Mouse (Mus musculus): ENCODE measurements around the gene Pdcl. TPM values are rescaled to one million over a fixed set of nuclear protein-coding genes. Genes with fewer than 3 reads are reported as not detected.
A peak's percentile ranks its signal among the peaks of the same experiment; 100 is the strongest.

Gene Pdcl
- total and polyA plus RNA-seq, 3 experiments = 48.4 to 115 (median 103) TPM

DNA sequence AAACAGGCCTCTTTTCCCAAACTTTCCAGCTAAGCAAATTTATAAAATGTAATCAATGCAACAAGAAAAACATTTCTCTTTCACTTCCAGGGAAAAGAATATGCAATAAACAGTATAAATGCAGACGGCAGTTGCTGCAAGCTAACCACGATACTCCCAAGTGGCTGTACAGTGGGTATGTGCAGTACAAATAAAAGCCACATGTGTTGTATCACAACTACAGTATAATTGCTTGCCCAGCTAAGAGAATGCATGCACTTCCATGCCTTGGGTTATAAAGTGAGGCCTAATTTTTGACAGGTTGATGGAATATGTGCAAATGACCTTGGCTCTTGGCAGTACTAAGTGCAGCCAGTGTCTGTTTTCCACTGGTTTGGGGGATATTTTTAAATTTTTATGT, 11.5 kb upstream of the Pdcl start:
- Histone ChIP-seq H3K9me3 (replicated peaks; ENCODE audit: low read length) (no peaks in the 10 kb centered on the region), H3K27me3 (replicated peaks) (no peaks in the 10 kb centered on the region), H3K9ac (ENCODE audit: insufficient read depth, low read depth) (no peak overlapping the region), H3K4me3 (replicated peaks in 1 of 3; ENCODE audit: low read depth in 2 of 3, low read length in 2 of 3, poor library complexity in 1 of 3) (no peak overlapping the region), H3K27ac (ENCODE audit: insufficient read depth, low read depth) (no peak overlapping the region), H3K4me2 (ENCODE audit: insufficient read depth, low read depth, poor library complexity, severe bottlenecking) (no peak overlapping the region), H3K4me1 (ENCODE audit: control insufficient read depth in 1 of 2, insufficient read depth in 2 of 2) (peaks cover 0 to 5% of the 10 kb centered on the region in 2 experiments; a peak in 1 of 4 replicates), H3K36me3 (replicated peaks in 1 of 2; ENCODE audit: control insufficient read depth in 1 of 2, insufficient read depth in 1 of 2, low read length in 1 of 2) (peaks cover 2 to 19% of the 10 kb centered on the region in 2 experiments), H3K79me2 (replicated peaks; ENCODE audit: control insufficient read depth, extremely low read depth, insufficient read depth, poor library complexity, severe bottlenecking) (no peaks in the 10 kb centered on the region)
- dilution Hi-C loops (cut with MboI; ENCODE audit: extremely low pct_ligation_motif_present, extremely low pct_unique_long_range_greater_than_20kb, low sequenced_read_pairs) = no loop called here
- TF ChIP-seq CTCF (conservative IDR thresholded peaks at IDR 0.05 in 1 of 2, IDR thresholded peaks at IDR 0.05 in 1 of 2; ENCODE audit: low read depth in 2 of 2, low read length in 2 of 2) = no peak
- TF ChIP-seq MAFK (IDR thresholded peaks at IDR 0.05; ENCODE audit: insufficient replicate concordance, low read length) = no peak
- no peak for TF ChIP-seq ZNF384 (IDR thresholded peaks at IDR 0.05; ENCODE audit: low read depth, low read length)
- no peak for TF ChIP-seq IRF4 (IDR thresholded peaks at IDR 0.05; ENCODE audit: low read depth, low read length)
- TF ChIP-seq NELFE (IDR thresholded peaks at IDR 0.05; ENCODE audit: low read depth, low read length) = no peak
- no peak for TF ChIP-seq NRF1 (IDR thresholded peaks at IDR 0.05; ENCODE audit: low read depth, low read length)
- TF ChIP-seq POLR2AphosphoS2 (IDR thresholded peaks at IDR 0.05; ENCODE audit: low read depth, low read length) = no peak
- TF ChIP-seq ETS1 (conservative IDR thresholded peaks at IDR 0.05; ENCODE audit: low read depth, low read length) = no peak
- no peak for TF ChIP-seq UBTF (IDR thresholded peaks at IDR 0.05; ENCODE audit: low read depth, low read length)
- TF ChIP-seq KAT2A (IDR thresholded peaks at IDR 0.05; ENCODE audit: insufficient replicate concordance, low read length) = no peak
- TF ChIP-seq PAX5 (IDR thresholded peaks at IDR 0.05; ENCODE audit: low read length) = no peak
- DNase-seq (ENCODE audit: extremely low read depth) = no peak
- in situ Hi-C loops (cut with MboI; ENCODE audit: low pct_ligation_motif_present, low pct_unique_long_range_greater_than_20kb, low sequenced_read_pairs) = loop anchor here (10.0 kb wide), 1 partner anchor 404 kb away; the partner anchor contains the start of gene Crb2

DNA sequence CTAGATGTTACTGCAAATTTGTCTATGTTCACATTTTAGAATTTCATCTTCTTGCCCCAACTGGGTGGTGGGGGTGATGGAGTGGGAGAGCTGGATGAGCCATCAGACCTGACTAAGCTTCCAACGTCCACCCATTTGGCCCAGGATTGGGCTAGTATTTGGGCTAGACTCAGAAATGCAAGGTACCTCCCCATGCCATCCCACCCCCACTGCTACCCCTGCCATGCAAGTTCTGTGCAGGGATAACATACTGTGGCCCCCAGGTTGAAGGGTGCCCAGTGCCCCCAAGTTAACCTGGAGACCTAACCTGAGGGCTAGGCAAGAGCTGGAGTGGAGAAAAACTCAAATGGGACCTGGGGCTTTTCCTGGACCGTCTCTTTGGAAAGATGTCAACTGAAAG, 776 bp upstream of the Pdcl start:
- peak overlapping the region in 2 of 3 experiments; percentile 69 to 76 for H3K4me3 ChIP-seq (replicated peaks in 1 of 3; ENCODE audit: low read depth in 2 of 3, low read length in 2 of 3, poor library complexity in 1 of 3)

More for the DNA sequence above, 776 bp upstream of the Pdcl start:
- dilution Hi-C loops (cut with MboI; ENCODE audit: extremely low pct_ligation_motif_present, extremely low pct_unique_long_range_greater_than_20kb, low sequenced_read_pairs) (no loop called here), in situ Hi-C loops (cut with MboI; ENCODE audit: low pct_ligation_motif_present, low pct_unique_long_range_greater_than_20kb, low sequenced_read_pairs) (no loop called here)
- H3K36me3 ChIP-seq (replicated peaks in 1 of 2; ENCODE audit: control insufficient read depth in 1 of 2, insufficient read depth in 1 of 2, low read length in 1 of 2) = peaks cover 18 to 26% of the 10 kb centered on the region in 2 experiments
- peak; percentile 9; the same call in 1 of the 2 replicates for TF ChIP-seq POLR2A (IDR thresholded peaks at IDR 0.05; ENCODE audit: low read depth, low read length)
- TF ChIP-seq JUND (conservative IDR thresholded peaks at IDR 0.05; ENCODE audit: low read depth, low read length) = no peak
- TF ChIP-seq NELFE (IDR thresholded peaks at IDR 0.05; ENCODE audit: low read depth, low read length) = no peak
- TF ChIP-seq BHLHE40 (IDR thresholded peaks at IDR 0.05; ENCODE audit: low read depth, low read length) = no peak
- TF ChIP-seq ZNF384 (IDR thresholded peaks at IDR 0.05; ENCODE audit: low read depth, low read length) = no peak
- no peak for TF ChIP-seq MAFK (IDR thresholded peaks at IDR 0.05; ENCODE audit: insufficient replicate concordance, low read length)
- 0 out of 2 replicates have a peak, but pooled peaks have one; percentile 14 for TF ChIP-seq MAZ (IDR thresholded peaks at IDR 0.05; ENCODE audit: low read depth, low read length)
- no peak for TF ChIP-seq PAX5 (IDR thresholded peaks at IDR 0.05; ENCODE audit: low read length)
- TF ChIP-seq RCOR1 (conservative IDR thresholded peaks at IDR 0.05; ENCODE audit: low read depth, low read length) = no peak
- 0 out of 2 replicates have a peak, but pooled peaks have one; percentile 1 for TF ChIP-seq CHD1 (IDR thresholded peaks at IDR 0.05; ENCODE audit: low read depth, low read length)
- TF ChIP-seq E2F4 (IDR thresholded peaks at IDR 0.05; ENCODE audit: insufficient replicate concordance, low read depth, low read length) = no peak
- no peak for TF ChIP-seq CTCF (conservative IDR thresholded peaks at IDR 0.05 in 1 of 2, IDR thresholded peaks at IDR 0.05 in 1 of 2; ENCODE audit: low read depth in 2 of 2, low read length in 2 of 2)
- DNase-seq (ENCODE audit: extremely low read depth) = peak; percentile 27
- peaks cover 17% of the 10 kb centered on the region for H3K79me2 ChIP-seq (replicated peaks; ENCODE audit: control insufficient read depth, extremely low read depth, insufficient read depth, poor library complexity, severe bottlenecking)
- peaks cover 9 to 35% of the 10 kb centered on the region in 2 experiments; a peak in 3 of 4 replicates for H3K4me1 ChIP-seq (ENCODE audit: control insufficient read depth in 1 of 2, insufficient read depth in 2 of 2)
- no peaks in the 10 kb centered on the region for H3K27me3 ChIP-seq (replicated peaks)
- H3K9me3 ChIP-seq (replicated peaks; ENCODE audit: low read length) = no peaks in the 10 kb centered on the region
- H3K9ac ChIP-seq (ENCODE audit: insufficient read depth, low read depth) = peak overlapping the region; percentile 41
- H3K4me2 ChIP-seq (ENCODE audit: insufficient read depth, low read depth, poor library complexity, severe bottlenecking) = peak overlapping the region; percentile 4; the same call in 1 of the 2 replicates
- H3K27ac ChIP-seq (ENCODE audit: insufficient read depth, low read depth) = peak overlapping the region; percentile 81

Measured in CH12.LX (cell line).